Mouse (Mus musculus) limb, embryonic 11.5 days (tissue): ENCODE data around the gene Nod1. TPM values are rescaled to one million over a fixed set of nuclear protein-coding genes. Genes with fewer than 3 reads are reported as not detected.

Source experiments
- ATAC-seq: fragments of 200-750 bp; cut with Nextera tagmentation; 2 replicates; pipeline ENCODE4 v1.8.0; 2017; ENCODE audit warnings: low read depth; ENCODE audit not compliant: insufficient number of reproducible peaks, low FRiP score, low TSS enrichment
- DNase-seq: peaks from one replicate; pipeline ENCODE4 v3.0.0-alpha.2; 2015; ENCODE audit warnings: low spot score
- H3K27ac ChIP-seq: fragments of 300-500 bp; sonication (generic); replicated peaks from 2 replicates; pipeline ENCODE4 v1.5.1; 2014; ENCODE audit warnings: low read depth, mild to moderate bottlenecking, low read length
- H3K27me3 ChIP-seq: fragments of 300-500 bp; sonication (generic); 2 replicates; pipeline ENCODE4 v1.6.1; 2014; ENCODE audit warnings: mild to moderate bottlenecking, low read length, mixed read lengths; ENCODE audit not compliant: control insufficient read depth, insufficient read depth
- H3K36me3 ChIP-seq: fragments of 300-500 bp; sonication (generic); 2 replicates; pipeline ENCODE4 v1.6.1; 2014; ENCODE audit warnings: mild to moderate bottlenecking, low read length, moderate library complexity, mixed read lengths; ENCODE audit not compliant: control insufficient read depth, insufficient read depth
- H3K4me1 ChIP-seq: fragments of 300-500 bp; sonication (generic); 2 replicates; pipeline ENCODE4 v1.6.1; 2014; ENCODE audit warnings: low read length, mixed read lengths; ENCODE audit not compliant: control insufficient read depth, insufficient read depth
- H3K4me2 ChIP-seq: fragments of 300-500 bp; sonication (generic); 2 replicates; pipeline ENCODE4 v1.6.1; 2014; ENCODE audit warnings: low read depth, mild to moderate bottlenecking, moderate library complexity; ENCODE audit not compliant: severe bottlenecking
- H3K4me3 ChIP-seq: fragments of 300-500 bp; sonication (generic); 2 replicates; pipeline ENCODE4 v1.5.1; 2014; ENCODE audit warnings: low read depth, low read length
- H3K9ac ChIP-seq: fragments of 300-500 bp; sonication (generic); 2 replicates; pipeline ENCODE4 v1.6.1; 2014; ENCODE audit warnings: mild to moderate bottlenecking, low read length
- H3K9me3 ChIP-seq: fragments of 300-500 bp; sonication (generic); 2 replicates; pipeline ENCODE4 v1.6.1; 2016; ENCODE audit warnings: low read length; ENCODE audit not compliant: control insufficient read depth
- WGBS: fragments of 180-500 bp; shearing (Covaris S2); extraction: QIAGEN DNeasy Blood & Tissue Kit; methylation state at CpG from one replicate; pipeline ENCODE4 v1.1.7; 2014; 5-methylcytosine and 5-hydroxymethylcytosine counted together
- polyA plus RNA-seq: library from polyadenylated mRNA; unstranded; fragments of >200 nt; fragmentation: Nextera tagmentation; extraction: Ambion mirVana; gene quantifications from 2 replicates; pipeline ENCODE4 v1.2.1, GENCODE M21; 2014

Gene Nod1
- polyA plus RNA-seq, 1 experiment from 2014 or later: 2.4 TPM

DNA sequence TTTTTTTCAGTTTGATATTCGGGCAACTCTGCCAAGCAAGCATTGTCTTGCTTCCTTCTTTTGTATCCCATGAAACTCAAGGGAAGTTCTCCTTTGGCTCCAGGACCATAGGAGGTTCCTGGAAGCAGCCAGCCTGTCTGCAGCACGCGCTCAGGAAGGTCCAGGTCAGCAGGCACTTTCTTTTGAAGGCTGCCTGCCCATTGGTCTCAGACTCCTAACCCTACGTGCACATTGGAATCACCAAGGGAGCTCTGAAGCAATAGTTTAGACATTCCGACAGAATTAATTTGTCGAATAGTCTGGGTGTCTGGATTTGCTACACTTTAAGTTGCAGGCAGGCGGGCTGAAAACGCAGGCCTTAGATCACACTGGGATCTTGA lies 691 bp downstream of the Nod1 start:
- ATAC-seq (no peak), DNase-seq (no peak)
- Histone ChIP-seq H3K4me1 (no peaks in the 10 kb centered on the region), H3K27me3 (no peaks in the 10 kb centered on the region), H3K36me3 (no peaks in the 10 kb centered on the region), H3K4me2 (peak overlapping the region; percentile 77), H3K9ac (peak overlapping the region; percentile 67), H3K27ac (no peak overlapping the region), H3K4me3 (peak overlapping the region; percentile 59), H3K9me3 (no peaks in the 10 kb centered on the region)
- WGBS: 17% methylated on average over 8 of the region's 8 CpGs

DNA sequence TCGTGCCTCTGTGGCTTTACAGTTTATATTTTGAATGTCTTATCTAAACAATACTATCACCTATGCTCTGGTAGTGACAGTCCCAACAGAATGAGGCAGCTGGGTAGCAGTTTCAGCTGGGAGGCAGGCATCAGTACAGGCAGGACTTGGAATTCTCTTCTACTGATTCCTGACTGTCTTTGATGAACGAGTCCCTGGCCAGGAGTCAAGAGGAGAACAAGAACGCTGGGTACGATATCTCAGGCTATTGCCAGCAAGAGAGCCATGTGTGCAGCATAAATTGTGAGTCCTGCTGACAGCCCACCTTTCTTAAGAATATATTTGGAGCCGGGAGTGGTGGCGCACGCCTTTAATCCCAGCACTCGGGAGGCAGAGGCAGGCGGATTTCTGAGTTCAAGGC lies 1.9 kb downstream of the Nod1 start:
- H3K4me3 ChIP-seq: no peak overlapping the region
- DNase-seq (no peak), ATAC-seq (no peak)
- no peaks in the 10 kb centered on the region for H3K4me1 ChIP-seq
- no peaks in the 10 kb centered on the region for H3K36me3 ChIP-seq
- no peak overlapping the region for H3K9ac ChIP-seq
- WGBS: 77% methylated on average over 9 of the region's 9 CpGs
- no peaks in the 10 kb centered on the region for H3K9me3 ChIP-seq
- no peak overlapping the region for H3K4me2 ChIP-seq
- no peak overlapping the region for H3K27ac ChIP-seq
- H3K27me3 ChIP-seq: no peaks in the 10 kb centered on the region

DNA sequence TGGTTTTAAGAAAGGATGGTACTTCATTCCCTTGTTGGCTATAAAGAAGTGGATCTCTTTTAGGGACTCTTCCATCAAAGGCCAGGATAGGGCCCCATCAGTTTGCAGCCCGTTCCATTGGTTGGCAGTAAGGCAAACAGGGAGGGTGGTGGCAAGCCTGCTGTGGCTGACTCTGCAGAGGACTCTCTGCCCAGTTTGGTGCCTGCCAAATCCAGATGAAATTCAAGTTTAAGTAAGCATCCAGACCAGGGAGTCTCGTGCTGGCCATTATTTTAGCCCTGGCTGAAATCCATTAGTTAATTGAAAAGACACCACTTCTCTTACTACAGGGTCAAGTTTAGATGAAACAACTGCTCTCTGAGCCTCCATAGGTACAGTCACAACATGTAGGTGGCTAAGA lies 2.6 kb downstream of the Nod1 start:
- WGBS: 77% methylated on average over 2 of the region's 2 CpGs
- Histone ChIP-seq H3K36me3 (no peaks in the 10 kb centered on the region), H3K4me3 (no peak overlapping the region), H3K27me3 (no peaks in the 10 kb centered on the region), H3K9ac (no peak overlapping the region), H3K9me3 (no peaks in the 10 kb centered on the region), H3K27ac (no peak overlapping the region), H3K4me2 (no peak overlapping the region), H3K4me1 (no peaks in the 10 kb centered on the region)
- no peak for DNase-seq
- ATAC-seq: no peak

DNA sequence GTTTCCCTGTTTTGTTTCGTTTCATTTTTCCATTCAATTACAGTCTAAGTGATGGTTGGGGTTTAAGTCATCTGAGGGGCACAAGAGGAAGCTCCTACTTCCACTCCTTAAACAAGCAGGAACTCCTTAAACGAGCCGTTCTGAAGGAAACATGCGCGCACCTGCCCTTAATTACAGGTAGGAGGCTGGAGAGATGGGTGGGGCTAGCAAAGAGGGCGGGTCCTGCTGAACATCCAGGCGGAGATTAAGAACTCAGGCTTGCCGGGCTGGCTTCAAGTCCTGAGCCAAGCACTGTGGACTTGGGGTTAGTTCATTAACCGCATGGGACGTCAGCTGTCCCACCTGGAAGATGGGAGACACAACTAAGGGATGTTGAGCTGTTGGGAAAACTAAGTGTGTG lies 4.8 kb downstream of the Nod1 start:
- H3K9ac ChIP-seq: no peak overlapping the region
- H3K4me3 ChIP-seq: no peak overlapping the region
- no peak for ATAC-seq
- H3K27ac ChIP-seq: no peak overlapping the region
- no peak overlapping the region for H3K4me2 ChIP-seq
- no peaks in the 10 kb centered on the region for H3K4me1 ChIP-seq
- no peaks in the 10 kb centered on the region for H3K27me3 ChIP-seq
- whole genome bisulfite sequencing: 25% methylated on average over 10 of the region's 10 CpGs
- no peaks in the 10 kb centered on the region for H3K36me3 ChIP-seq
- peak; percentile 27 for DNase-seq
- H3K9me3 ChIP-seq: no peaks in the 10 kb centered on the region

DNA sequence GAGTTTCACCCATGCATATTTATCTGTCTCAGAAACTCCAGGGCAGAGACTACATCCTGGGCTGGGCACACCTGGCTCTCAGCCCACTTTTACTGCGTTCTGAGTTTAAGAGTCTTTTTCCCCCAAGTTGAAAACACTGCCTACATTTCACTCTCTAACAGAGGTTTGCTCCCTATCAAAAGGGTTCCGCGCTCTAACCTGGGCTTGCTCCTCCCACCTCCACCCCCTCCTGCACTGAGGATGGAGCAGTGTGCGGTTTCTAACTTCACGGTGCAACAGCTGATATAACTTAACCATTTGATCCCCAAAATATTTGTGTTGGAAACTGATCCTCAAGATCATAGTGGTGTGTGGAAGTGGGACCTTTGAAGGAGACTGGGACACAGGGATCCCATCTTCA lies 7.2 kb downstream of the Nod1 start:
- no peaks in the 10 kb centered on the region for H3K36me3 ChIP-seq
- H3K9ac ChIP-seq: no peak overlapping the region
- no peaks in the 10 kb centered on the region for H3K4me1 ChIP-seq
- H3K9me3 ChIP-seq: no peaks in the 10 kb centered on the region
- no peaks in the 10 kb centered on the region for H3K27me3 ChIP-seq
- ATAC-seq (no peak), DNase-seq (no peak)
- H3K4me2 ChIP-seq: no peak overlapping the region
- no peak overlapping the region for H3K27ac ChIP-seq
- WGBS: 55% methylated on average over 5 of the region's 5 CpGs
- H3K4me3 ChIP-seq: no peak overlapping the region

DNA sequence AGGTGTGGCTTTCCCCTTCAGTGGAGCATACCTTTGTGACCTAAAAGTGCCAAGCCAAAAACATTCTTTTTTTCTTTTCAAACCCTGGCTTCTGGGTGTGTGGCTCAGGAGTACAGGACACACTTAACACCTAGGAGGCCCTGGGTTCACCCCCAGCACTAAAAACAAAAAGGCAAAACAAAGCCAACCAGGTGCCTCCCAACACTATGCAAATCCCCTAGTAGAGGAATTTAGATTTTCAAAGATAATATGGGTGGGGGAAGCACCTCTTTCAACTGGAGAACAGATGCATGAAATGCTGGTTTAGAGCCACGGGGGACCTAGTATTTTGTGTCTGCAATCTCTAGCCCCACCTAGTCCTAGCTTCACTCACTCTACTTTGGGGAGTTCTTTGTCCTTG lies 7.7 kb downstream of the Nod1 start:
- no peak for ATAC-seq
- H3K4me2 ChIP-seq: no peak overlapping the region
- no peaks in the 10 kb centered on the region for H3K9me3 ChIP-seq
- no peak overlapping the region for H3K9ac ChIP-seq
- H3K4me3 ChIP-seq: no peak overlapping the region
- no peaks in the 10 kb centered on the region for H3K4me1 ChIP-seq
- no peak overlapping the region for H3K27ac ChIP-seq
- 41% methylated on average over 1 of the region's 1 CpGs for WGBS
- no peaks in the 10 kb centered on the region for H3K27me3 ChIP-seq
- no peak for DNase-seq
- H3K36me3 ChIP-seq: no peaks in the 10 kb centered on the region

DNA sequence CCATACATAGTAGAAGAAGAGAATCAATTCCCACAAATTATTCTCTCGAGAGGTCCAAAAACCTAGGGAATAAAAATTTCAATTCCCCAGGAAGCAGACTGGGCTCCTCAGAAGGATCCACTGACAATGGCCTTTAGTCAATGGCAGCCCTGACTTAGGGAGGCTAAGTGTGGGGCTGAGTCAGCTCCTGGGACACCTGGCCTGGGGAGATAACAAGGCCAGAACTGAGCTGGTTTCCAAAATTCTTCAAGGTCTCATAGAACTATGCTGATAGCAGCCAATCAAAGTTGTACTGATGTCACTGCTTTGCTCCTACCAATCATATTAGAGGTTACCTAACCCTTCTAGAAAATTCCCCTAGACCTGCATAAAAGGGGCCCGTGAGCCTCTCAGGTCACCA lies 8.8 kb downstream of the Nod1 start:
- ATAC-seq (no peak), DNase-seq (no peak)
- Histone ChIP-seq H3K4me1 (no peaks in the 10 kb centered on the region), H3K9ac (no peak overlapping the region), H3K27me3 (no peaks in the 10 kb centered on the region), H3K9me3 (no peaks in the 10 kb centered on the region), H3K27ac (no peak overlapping the region), H3K4me3 (no peak overlapping the region), H3K36me3 (no peaks in the 10 kb centered on the region), H3K4me2 (no peak overlapping the region)
- 90% methylated on average over 2 of the region's 2 CpGs for WGBS

DNA sequence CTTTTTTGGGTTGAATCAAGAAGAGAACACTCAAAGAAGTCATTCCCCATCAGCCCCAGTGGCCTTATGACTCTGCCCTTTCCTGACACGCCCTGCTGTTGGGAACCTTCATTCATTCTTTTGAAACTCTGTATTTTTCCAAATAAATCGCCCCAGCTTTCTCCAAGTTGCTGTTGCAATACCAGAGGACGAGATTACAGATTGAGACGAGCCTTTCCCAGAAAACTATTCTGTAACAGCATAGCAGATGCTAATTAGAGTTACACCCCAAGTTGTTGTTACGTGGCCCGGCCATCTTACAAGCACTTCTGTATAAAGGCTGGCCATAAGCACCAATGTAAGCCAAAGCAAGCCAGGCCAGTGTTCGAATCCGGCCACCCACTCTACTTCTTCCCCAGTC lies 14.8 kb downstream of the Nod1 start:
- Histone ChIP-seq H3K4me1 (no peaks in the 10 kb centered on the region), H3K4me3 (no peak overlapping the region), H3K27ac (no peak overlapping the region), H3K4me2 (no peak overlapping the region), H3K9ac (no peak overlapping the region), H3K9me3 (no peaks in the 10 kb centered on the region), H3K27me3 (no peaks in the 10 kb centered on the region), H3K36me3 (no peaks in the 10 kb centered on the region)
- no peak for ATAC-seq
- no peak for DNase-seq
- WGBS: 82% methylated on average over 8 of the region's 8 CpGs

DNA sequence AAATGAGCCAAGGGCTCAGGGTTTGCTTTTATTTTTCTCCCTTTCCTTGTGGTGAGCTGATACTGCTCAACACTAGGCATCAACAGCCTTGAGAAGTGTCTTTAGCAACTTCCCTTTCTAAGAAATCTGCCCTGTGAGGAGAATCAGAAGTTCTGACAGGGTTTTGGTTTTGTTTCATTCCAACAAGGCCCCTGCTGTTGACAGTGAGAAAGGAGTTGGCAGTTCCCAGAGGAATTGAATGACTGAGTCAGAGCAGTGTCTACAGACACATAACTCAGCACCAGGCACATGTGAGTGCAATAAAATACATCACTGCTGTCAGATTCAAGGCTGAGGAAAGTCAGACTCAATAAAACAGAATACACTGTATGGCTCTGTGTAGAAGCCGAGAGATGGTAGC lies 16.0 kb downstream of the Nod1 start:
- H3K27ac ChIP-seq: no peak overlapping the region
- no peaks in the 10 kb centered on the region for H3K36me3 ChIP-seq
- no peak overlapping the region for H3K4me3 ChIP-seq
- no peak overlapping the region for H3K4me2 ChIP-seq
- ATAC-seq (no peak), DNase-seq (no peak)
- no peaks in the 10 kb centered on the region for H3K9me3 ChIP-seq
- no peak overlapping the region for H3K9ac ChIP-seq
- no peaks in the 10 kb centered on the region for H3K27me3 ChIP-seq
- H3K4me1 ChIP-seq: no peaks in the 10 kb centered on the region
- 76% methylated on average over 1 of the region's 1 CpGs for WGBS
